Mouse (Mus musculus) bone marrow, adult 2 months (tissue): ENCODE results near the gene Itpk1.

ENCODE experiments used
- CTCF ChIP-seq: fragments of 200-500 bp; IDR thresholded peaks from 2 replicates; pipeline ENCODE4 v1.5.1; 2011; ENCODE audit warnings: low read length, control low read depth; ENCODE audit not compliant: control insufficient read depth, insufficient read depth
- POLR2A ChIP-seq: fragments of 200-500 bp; IDR thresholded peaks from 2 replicates; pipeline ENCODE4 v1.6.1; 2011; ENCODE audit warnings: low read depth, mild to moderate bottlenecking, control low read depth, low read length, borderline replicate concordance; ENCODE audit not compliant: control insufficient read depth

GRCm38 (mm10) chr12:102625717-102626116 is 79.0 kb downstream of the Itpk1 start:
- TF ChIP-seq CTCF (no peak), POLR2A (no peak)
